Mouse (Mus musculus) cerebellum, adult 8-10 months (tissue): ENCODE measurements around the gene Ilf3.

Experiments
- DNase-seq: peaks from one replicate; pipeline ENCODE4 v3.0.0; 2022

Gene Ilf3

GRCm38 (mm10) chr9:21440387-21440786 lies 72.7 kb downstream of the Ilf3 start:
- DNase-seq, result no peak

GRCm38 (mm10) chr9:21443853-21444252 lies 76.2 kb downstream of the Ilf3 start:
- DNase-seq, result no peak

- DNase-seq, result no peak
These were observed 76.9 kb downstream of the Ilf3 start for GRCm38 (mm10) chr9:21444574-21444973.

- no peak for DNase-seq
These were observed 77.5 kb downstream of the Ilf3 start for GRCm38 (mm10) chr9:21445081-21445744.

GRCm38 (mm10) chr9:21447778-21448177 lies 80.1 kb downstream of the Ilf3 start:
- no peak for DNase-seq

GRCm38 (mm10) chr9:21449710-21450109 lies 82.0 kb downstream of the Ilf3 start:
- DNase-seq, result no peak

GRCm38 (mm10) chr9:21450270-21450669 lies 82.6 kb downstream of the Ilf3 start:
- no peak for DNase-seq

- no peak for DNase-seq
These were observed 83.7 kb downstream of the Ilf3 start for GRCm38 (mm10) chr9:21451391-21451790.

GRCm38 (mm10) chr9:21451870-21452269 lies 84.2 kb downstream of the Ilf3 start:
- DNase-seq, result no peak

- DNase-seq, result no peak
These were observed 85.3 kb downstream of the Ilf3 start for GRCm38 (mm10) chr9:21453003-21453402.

GRCm38 (mm10) chr9:21453459-21453858 lies 85.8 kb downstream of the Ilf3 start:
- DNase-seq, result no peak

GRCm38 (mm10) chr9:21454556-21454955 lies 86.9 kb downstream of the Ilf3 start:
- DNase-seq, result no peak
